Mouse (Mus musculus): ENCODE measurements around the gene Dhrs7c. TPM values are rescaled to one million over a fixed set of nuclear protein-coding genes. Genes with fewer than 3 reads are reported as not detected.
A peak's percentile ranks its signal among the peaks of the same experiment; 100 is the strongest.

Gene Dhrs7c
- 13.7 and 19.2 TPM in 2 replicates for polyA plus RNA-seq (2015; fragmentation: Nextera tagmentation; extraction: Ambion mirVana)

DNA sequence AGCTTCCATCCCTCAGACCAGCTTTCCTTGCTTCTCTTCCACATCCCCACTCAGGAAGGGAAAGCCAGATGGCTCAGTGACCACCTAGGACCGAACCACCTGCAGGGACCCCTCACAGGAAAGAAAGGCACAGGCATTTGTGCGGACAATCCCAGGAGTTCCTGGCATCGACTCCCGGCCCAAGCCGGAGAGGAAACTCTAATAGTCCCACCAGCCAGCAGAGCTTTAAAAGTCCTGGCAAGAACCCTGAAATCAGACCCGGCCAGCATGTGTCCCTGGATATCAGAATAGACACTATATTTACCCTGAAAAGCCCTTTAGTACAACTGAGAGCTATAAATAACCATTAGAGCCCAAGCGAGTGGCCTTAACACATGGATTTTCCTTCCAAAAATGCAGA lies at the start of gene Dhrs7c:
TSS of gene Dhrs7c (plus strand) at position 257 of the 400 bp plus-strand sequence.
- Histone ChIP-seq H3K27ac (peak within 1 kb of the TSS; percentile 74), H3K9me3 (replicated peaks) (no peaks in the 10 kb centered on the region), H3K4me2 (peak within 1 kb of the TSS; percentile 55), H3K9ac (peak within 1 kb of the TSS; percentile 37; the same call in 1 of the 2 replicates), H3K27me3 (no peaks in the 10 kb centered on the region), H3K36me3 (no peaks in the 10 kb centered on the region), H3K4me1 (replicated peaks) (peaks cover 42% of the 10 kb centered on the region), H3K4me3 (peak within 1 kb of the TSS; percentile 36)
- peak; percentile 70; the same call in 1 of the 2 replicates for ATAC-seq (replicated peaks; ENCODE audit: insufficient number of reproducible peaks, insufficient read depth, low FRiP score, low read depth)
- WGBS, result 31% methylated on average over 7 of the region's 7 CpGs

- no peak overlapping the region for H3K4me3 ChIP-seq
- no peak for ATAC-seq (replicated peaks; ENCODE audit: insufficient number of reproducible peaks, insufficient read depth, low FRiP score, low read depth)
- WGBS, result 82% methylated on average over 1 of the region's 1 CpGs
These were observed 41.7 kb upstream of the Dhrs7c start for GRCm38 (mm10) chr11:67756287-67756686.

DNA sequence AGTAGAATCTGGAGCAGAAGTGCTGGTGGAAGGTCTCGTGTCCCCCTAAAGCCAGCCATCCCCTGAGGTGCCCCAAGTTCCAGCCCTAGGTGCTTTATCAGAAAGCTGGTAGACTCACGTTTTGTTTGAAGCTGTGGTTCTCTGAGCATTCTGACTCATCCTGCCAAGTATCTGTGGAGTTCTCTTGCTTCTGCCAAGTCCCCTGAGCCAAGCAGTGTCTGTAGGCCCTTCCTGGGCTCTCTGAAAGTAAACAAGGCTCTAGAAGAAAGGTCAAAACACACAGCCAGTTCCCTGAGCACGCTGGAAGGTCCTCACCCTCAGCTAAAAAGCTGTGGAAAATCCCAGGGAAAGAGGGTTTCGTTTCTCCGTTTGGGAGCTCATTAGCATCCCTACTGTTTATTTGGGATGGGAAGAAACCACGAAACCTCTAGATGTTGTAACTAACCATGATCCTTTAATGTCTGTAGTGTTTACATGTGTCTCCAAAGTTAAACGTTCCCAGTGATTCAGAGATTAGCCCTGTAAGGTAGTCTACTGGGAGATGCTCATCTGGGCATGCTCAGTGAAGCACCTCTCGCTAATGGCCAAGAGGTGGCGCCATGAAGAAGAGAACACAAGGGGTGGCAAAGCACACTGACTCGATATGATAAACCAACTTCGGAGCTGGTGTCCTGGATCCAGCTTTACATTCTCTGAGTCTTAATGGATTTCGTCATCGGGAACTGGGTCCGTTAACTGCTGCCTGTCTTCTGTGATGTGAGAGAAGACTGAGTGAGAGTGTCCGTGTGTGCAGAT lies 40.4 kb upstream of the Dhrs7c start:
- ATAC-seq (replicated peaks; ENCODE audit: insufficient number of reproducible peaks, insufficient read depth, low FRiP score, low read depth), result no peak
- Histone ChIP-seq H3K4me2 (no peak overlapping the region), H3K9me3 (replicated peaks) (no peaks in the 10 kb centered on the region), H3K36me3 (no peaks in the 10 kb centered on the region), H3K27me3 (no peaks in the 10 kb centered on the region), H3K4me3 (no peak overlapping the region), H3K4me1 (replicated peaks) (no peaks in the 10 kb centered on the region), H3K9ac (no peak overlapping the region), H3K27ac (no peak overlapping the region)
- WGBS, result 63% methylated on average over 15 of the region's 15 CpGs

More at GRCm38 (mm10) chr11:67756287-67756686, 41.7 kb upstream of the Dhrs7c start:
- Histone ChIP-seq H3K9me3 (replicated peaks) (no peaks in the 10 kb centered on the region), H3K36me3 (no peaks in the 10 kb centered on the region), H3K4me2 (no peak overlapping the region), H3K9ac (no peak overlapping the region), H3K27ac (no peak overlapping the region), H3K27me3 (no peaks in the 10 kb centered on the region), H3K4me1 (replicated peaks) (no peaks in the 10 kb centered on the region)

- no peaks in the 10 kb centered on the region for H3K9me3 ChIP-seq (replicated peaks)
- no peaks in the 10 kb centered on the region for H3K27me3 ChIP-seq
- no peak within 1 kb of the TSS for H3K9ac ChIP-seq
- H3K4me1 ChIP-seq (replicated peaks), result no peaks in the 10 kb centered on the region; the same call in 1 of the 2 replicates
- WGBS, result 70% methylated on average over 14 of the region's 14 CpGs
- H3K27ac ChIP-seq, result no peak within 1 kb of the TSS
- H3K4me2 ChIP-seq, result no peak within 1 kb of the TSS
- H3K36me3 ChIP-seq, result no peaks in the 10 kb centered on the region
- no peak for ATAC-seq (replicated peaks; ENCODE audit: insufficient number of reproducible peaks, insufficient read depth, low FRiP score, low read depth)
- H3K4me3 ChIP-seq, result no peak within 1 kb of the TSS
These were observed 26.9 kb upstream of the Dhrs7c start, which contains the start of gene Glp2r for GRCm38 (mm10) chr11:67771053-67771452. TSS of gene Glp2r (minus strand) at chr11:67771153.

DNA sequence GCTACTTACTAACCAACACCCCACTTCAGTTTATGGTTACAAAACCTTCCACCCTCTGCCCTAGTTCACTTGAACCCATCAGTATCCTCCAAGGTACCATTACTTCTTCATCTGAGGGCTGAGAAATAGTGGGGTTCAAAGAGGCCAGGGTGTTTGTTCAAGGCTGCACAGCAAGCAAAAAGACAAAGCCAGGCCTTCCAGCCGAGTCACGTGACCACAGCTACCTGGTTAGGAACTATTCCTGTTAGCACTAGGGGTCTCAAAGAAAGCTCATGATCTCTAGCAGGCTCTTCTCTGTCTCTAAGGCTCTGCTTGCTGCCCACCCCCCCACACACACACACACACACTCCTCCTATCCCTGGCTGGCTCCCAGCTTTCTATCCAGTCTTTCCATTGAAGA lies 26.3 kb upstream of the Dhrs7c start:
- Histone ChIP-seq H3K9me3 (replicated peaks) (no peaks in the 10 kb centered on the region), H3K9ac (no peak overlapping the region), H3K27ac (no peak overlapping the region), H3K4me1 (replicated peaks) (no peaks in the 10 kb centered on the region; the same call in 1 of the 2 replicates), H3K4me2 (no peak overlapping the region), H3K36me3 (no peaks in the 10 kb centered on the region), H3K27me3 (no peaks in the 10 kb centered on the region), H3K4me3 (no peak overlapping the region)
- 69% methylated on average over 2 of the region's 2 CpGs for WGBS
- no peak for ATAC-seq (replicated peaks; ENCODE audit: insufficient number of reproducible peaks, insufficient read depth, low FRiP score, low read depth)

DNA sequence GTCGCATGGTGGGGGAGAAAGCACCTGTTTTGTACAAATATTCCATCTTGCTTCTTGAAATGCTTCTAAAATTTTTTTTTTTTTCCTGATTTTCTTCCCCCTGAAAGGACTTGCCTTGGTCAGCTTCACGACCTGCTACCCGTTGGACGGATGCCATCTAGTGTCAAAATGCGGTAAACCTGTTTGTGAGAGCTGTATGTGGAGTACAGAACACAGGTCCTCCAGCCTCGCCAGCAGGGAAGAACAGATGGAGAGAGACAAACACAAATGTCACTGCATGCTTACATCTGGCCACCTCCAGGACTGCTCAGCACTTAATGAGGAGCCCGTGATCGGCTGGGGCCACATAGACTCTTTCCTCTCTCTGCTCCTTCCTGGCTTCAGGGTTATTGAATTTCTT lies 25.4 kb upstream of the Dhrs7c start:
- H3K36me3 ChIP-seq, result no peaks in the 10 kb centered on the region
- no peak overlapping the region for H3K4me2 ChIP-seq
- no peaks in the 10 kb centered on the region for H3K27me3 ChIP-seq
- H3K9ac ChIP-seq, result no peak overlapping the region
- ATAC-seq (replicated peaks; ENCODE audit: insufficient number of reproducible peaks, insufficient read depth, low FRiP score, low read depth), result no peak
- H3K4me3 ChIP-seq, result no peak overlapping the region
- no peaks in the 10 kb centered on the region; the same call in 1 of the 2 replicates for H3K4me1 ChIP-seq (replicated peaks)
- 22% methylated on average over 8 of the region's 8 CpGs for WGBS
- no peaks in the 10 kb centered on the region for H3K9me3 ChIP-seq (replicated peaks)
- no peak overlapping the region for H3K27ac ChIP-seq

- no peaks in the 10 kb centered on the region; the same call in 1 of the 2 replicates for H3K4me1 ChIP-seq (replicated peaks)
- 79% methylated on average over 12 of the region's 12 CpGs for WGBS
- no peak for ATAC-seq (replicated peaks; ENCODE audit: insufficient number of reproducible peaks, insufficient read depth, low FRiP score, low read depth)
- H3K27me3 ChIP-seq, result no peaks in the 10 kb centered on the region
- no peak within 1 kb of the TSS for H3K9ac ChIP-seq
- H3K36me3 ChIP-seq, result no peaks in the 10 kb centered on the region
- H3K4me3 ChIP-seq, result no peak within 1 kb of the TSS
- H3K9me3 ChIP-seq (replicated peaks), result no peaks in the 10 kb centered on the region
- H3K27ac ChIP-seq, result no peak within 1 kb of the TSS
- no peak within 1 kb of the TSS for H3K4me2 ChIP-seq
These were observed 23.6 kb upstream of the Dhrs7c start, which contains the start of gene Gsg1l2 for GRCm38 (mm10) chr11:67774379-67774778. TSS of gene Gsg1l2 (plus strand) at chr11:67774608.

- H3K27ac ChIP-seq, result peak overlapping the region; percentile 77
- H3K4me2 ChIP-seq, result no peak overlapping the region
- 34% methylated on average over 11 of the region's 11 CpGs for whole genome bisulfite sequencing
- no peaks in the 10 kb centered on the region for H3K27me3 ChIP-seq
- H3K9me3 ChIP-seq (replicated peaks), result no peaks in the 10 kb centered on the region
- H3K4me3 ChIP-seq, result no peak overlapping the region
- peak; percentile 85 for ATAC-seq (replicated peaks; ENCODE audit: insufficient number of reproducible peaks, insufficient read depth, low FRiP score, low read depth)
- no peak overlapping the region for H3K9ac ChIP-seq
- H3K36me3 ChIP-seq, result no peaks in the 10 kb centered on the region
- H3K4me1 ChIP-seq (replicated peaks), result peaks cover 10% of the 10 kb centered on the region
These were observed 7.8 kb upstream of the Dhrs7c start for GRCm38 (mm10) chr11:67790182-67790581.

- no peak for ATAC-seq (replicated peaks; ENCODE audit: insufficient number of reproducible peaks, insufficient read depth, low FRiP score, low read depth)
- H3K27ac ChIP-seq, result no peak overlapping the region
- no peaks in the 10 kb centered on the region for H3K9me3 ChIP-seq (replicated peaks)
- no peak overlapping the region for H3K4me3 ChIP-seq
- no peaks in the 10 kb centered on the region for H3K36me3 ChIP-seq
- H3K4me1 ChIP-seq (replicated peaks), result peaks cover 42% of the 10 kb centered on the region
- no peaks in the 10 kb centered on the region for H3K27me3 ChIP-seq
- H3K4me2 ChIP-seq, result 0 out of 2 replicates have a peak overlapping the region, but pooled peaks have one; percentile 55
- no peak overlapping the region for H3K9ac ChIP-seq
These were observed 2.2 kb downstream of the Dhrs7c start for GRCm38 (mm10) chr11:67800130-67800723.

DNA sequence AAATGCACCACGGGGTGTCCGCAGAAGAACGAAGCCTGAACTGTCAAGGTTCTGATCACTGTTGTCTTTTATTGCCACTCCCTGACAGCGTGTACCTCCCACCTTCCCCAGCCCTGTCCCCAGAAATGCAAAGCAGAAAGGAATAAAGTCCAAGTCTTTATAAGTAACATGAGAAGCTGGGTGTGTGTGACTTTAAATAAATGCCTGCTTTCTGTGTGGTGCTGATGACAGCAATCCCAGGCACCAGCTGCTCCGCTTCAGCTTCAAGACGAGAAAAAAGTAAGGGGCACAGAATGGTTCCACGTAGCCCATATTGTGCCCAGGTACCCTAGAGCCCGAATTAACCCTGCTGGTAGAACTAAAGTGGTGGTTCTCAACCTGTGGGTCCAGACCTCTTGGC lies 3.2 kb downstream of the Dhrs7c start:
- no peak overlapping the region for H3K9ac ChIP-seq
- H3K4me1 ChIP-seq (replicated peaks), result peaks cover 38% of the 10 kb centered on the region
- H3K4me3 ChIP-seq, result no peak overlapping the region
- no peaks in the 10 kb centered on the region for H3K36me3 ChIP-seq
- H3K27ac ChIP-seq, result no peak overlapping the region
- no peaks in the 10 kb centered on the region for H3K9me3 ChIP-seq (replicated peaks)
- no peaks in the 10 kb centered on the region for H3K27me3 ChIP-seq
- H3K4me2 ChIP-seq, result no peak overlapping the region
- 39% methylated on average over 8 of the region's 8 CpGs for WGBS
- ATAC-seq (replicated peaks; ENCODE audit: insufficient number of reproducible peaks, insufficient read depth, low FRiP score, low read depth), result no peak

DNA sequence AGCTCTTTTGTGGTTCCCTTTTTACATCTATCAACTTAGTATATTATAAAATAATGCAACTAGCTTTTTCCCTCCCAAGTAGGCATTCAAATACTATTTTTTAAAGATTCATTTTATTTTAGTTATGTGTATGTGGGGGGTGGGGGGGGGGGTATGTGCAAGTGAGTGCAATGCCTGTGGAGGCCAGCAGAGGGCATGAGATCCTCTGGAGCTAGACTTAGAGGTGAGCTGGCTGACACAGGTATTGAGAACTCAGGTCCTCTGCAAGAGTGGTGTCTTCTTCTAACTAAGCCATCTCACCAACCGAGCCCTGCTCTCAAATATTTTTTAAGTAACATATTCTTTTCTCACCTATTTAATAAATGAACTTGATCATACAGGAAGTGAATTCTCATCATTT lies 7.6 kb downstream of the Dhrs7c start:
- WGBS, result 90% methylated on average over 1 of the region's 1 CpGs

More for the DNA sequence above, 7.6 kb downstream of the Dhrs7c start:
- Histone ChIP-seq H3K9ac (no peak overlapping the region), H3K4me2 (no peak overlapping the region), H3K4me1 (replicated peaks) (peaks cover 15% of the 10 kb centered on the region), H3K27me3 (no peaks in the 10 kb centered on the region), H3K36me3 (no peaks in the 10 kb centered on the region), H3K27ac (no peak overlapping the region), H3K4me3 (no peak overlapping the region), H3K9me3 (replicated peaks) (no peaks in the 10 kb centered on the region)
- ATAC-seq (replicated peaks; ENCODE audit: insufficient number of reproducible peaks, insufficient read depth, low FRiP score, low read depth), result no peak
